Mouse (Mus musculus) liver, embryonic 12.5 days (tissue): ENCODE measurements around the gene Myo6. TPM values are rescaled to one million over a fixed set of nuclear protein-coding genes. Genes with fewer than 3 reads are reported as not detected.

ENCODE experiments used
- ATAC-seq: fragments of 200-750 bp; cut with Nextera tagmentation; 2 replicates; pipeline ENCODE4 v1.8.0; 2017; ENCODE audit warnings: moderate number of reproducible peaks, mild to moderate bottlenecking, moderate library complexity
- H3K27ac ChIP-seq: fragments of 300-500 bp; sonication (generic); 2 replicates; pipeline ENCODE4 v1.5.1; 2016; ENCODE audit warnings: mild to moderate bottlenecking
- H3K27me3 ChIP-seq: fragments of 300-500 bp; sonication (generic); replicated peaks from 2 replicates; pipeline ENCODE4 v1.6.1; 2016; ENCODE audit warnings: mild to moderate bottlenecking, moderate library complexity
- H3K36me3 ChIP-seq: fragments of 300-500 bp; sonication (generic); 2 replicates; pipeline ENCODE4 v1.6.1; 2016; ENCODE audit warnings: mild to moderate bottlenecking, moderate library complexity
- H3K4me1 ChIP-seq: fragments of 300-500 bp; sonication (generic); 2 replicates; pipeline ENCODE4 v1.6.1; 2016
- H3K4me2 ChIP-seq: fragments of 300-500 bp; sonication (generic); 2 replicates; pipeline ENCODE4 v1.6.1; 2016; ENCODE audit warnings: mild to moderate bottlenecking, moderate library complexity
- H3K4me3 ChIP-seq: fragments of 300-500 bp; sonication (generic); 2 replicates; pipeline ENCODE4 v1.5.1; 2016; ENCODE audit warnings: mild to moderate bottlenecking, moderate library complexity
- H3K9ac ChIP-seq: fragments of 300-500 bp; sonication (generic); 2 replicates; pipeline ENCODE4 v1.6.1; 2016; ENCODE audit warnings: mild to moderate bottlenecking, moderate library complexity
- H3K9me3 ChIP-seq: fragments of 300-500 bp; sonication (generic); replicated peaks from 2 replicates; pipeline ENCODE4 v1.6.1; 2016; ENCODE audit warnings: mild to moderate bottlenecking, moderate library complexity
- WGBS: fragments of 180-500 bp; shearing (Covaris S2); methylation state at CpG from one replicate; pipeline ENCODE4 v1.1.7; 2016; ENCODE audit not compliant: insufficient replicate concordance; 5-methylcytosine and 5-hydroxymethylcytosine counted together
- polyA plus RNA-seq: library from polyadenylated mRNA; unstranded; fragments of >200 nt; fragmentation: Nextera tagmentation; extraction: Ambion mirVana; gene quantifications from 2 replicates; pipeline ENCODE4 v1.2.1, GENCODE M21; 2016

Gene Myo6
- polyA plus RNA-seq, 1 experiment from 2014 or later: 4.8 TPM

GRCm38 (mm10) chr9:80185737-80186136 lies 20.9 kb downstream of the Myo6 start:
- Histone ChIP-seq H3K36me3 (no peaks in the 10 kb centered on the region), H3K4me2 (no peak overlapping the region), H3K27me3 (no peaks in the 10 kb centered on the region), H3K9ac (no peak overlapping the region), H3K4me3 (no peak overlapping the region), H3K9me3 (no peaks in the 10 kb centered on the region), H3K4me1 (no peaks in the 10 kb centered on the region), H3K27ac (no peak overlapping the region)
- no peak for ATAC-seq
- 44% methylated on average over 3 of the region's 3 CpGs for WGBS

GRCm38 (mm10) chr9:80186693-80187092 lies 21.9 kb downstream of the Myo6 start:
- Histone ChIP-seq H3K4me2 (no peak overlapping the region), H3K9ac (no peak overlapping the region), H3K36me3 (no peaks in the 10 kb centered on the region), H3K4me1 (no peaks in the 10 kb centered on the region), H3K9me3 (no peaks in the 10 kb centered on the region), H3K27me3 (no peaks in the 10 kb centered on the region), H3K4me3 (no peak overlapping the region), H3K27ac (no peak overlapping the region)
- ATAC-seq: no peak
- WGBS: 81% methylated on average over 8 of the region's 8 CpGs

GRCm38 (mm10) chr9:80188324-80188893 lies 23.6 kb downstream of the Myo6 start:
- ATAC-seq: no peak
- H3K9me3 ChIP-seq: no peaks in the 10 kb centered on the region
- H3K4me3 ChIP-seq: no peak overlapping the region
- H3K9ac ChIP-seq: no peak overlapping the region
- no peaks in the 10 kb centered on the region for H3K4me1 ChIP-seq
- H3K27me3 ChIP-seq: no peaks in the 10 kb centered on the region
- no peaks in the 10 kb centered on the region for H3K36me3 ChIP-seq
- no peak overlapping the region for H3K4me2 ChIP-seq
- no peak overlapping the region for H3K27ac ChIP-seq
- 52% methylated on average over 5 of the region's 5 CpGs for WGBS

GRCm38 (mm10) chr9:80191240-80191639 lies 26.4 kb downstream of the Myo6 start:
- H3K4me2 ChIP-seq: no peak overlapping the region
- ATAC-seq: no peak
- 75% methylated on average over 6 of the region's 6 CpGs for WGBS
- no peaks in the 10 kb centered on the region for H3K9me3 ChIP-seq
- H3K9ac ChIP-seq: no peak overlapping the region
- no peaks in the 10 kb centered on the region for H3K36me3 ChIP-seq
- H3K4me1 ChIP-seq: no peaks in the 10 kb centered on the region
- no peak overlapping the region for H3K27ac ChIP-seq
- H3K27me3 ChIP-seq: no peaks in the 10 kb centered on the region
- no peak overlapping the region for H3K4me3 ChIP-seq

- H3K4me2 ChIP-seq: no peak overlapping the region
- no peaks in the 10 kb centered on the region for H3K9me3 ChIP-seq
- H3K36me3 ChIP-seq: no peaks in the 10 kb centered on the region
- H3K4me1 ChIP-seq: no peaks in the 10 kb centered on the region
- H3K4me3 ChIP-seq: no peak overlapping the region
- no peak overlapping the region for H3K27ac ChIP-seq
- no peaks in the 10 kb centered on the region for H3K27me3 ChIP-seq
- no peak overlapping the region for H3K9ac ChIP-seq
- ATAC-seq: no peak
- 77% methylated on average over 10 of the region's 10 CpGs for WGBS
Observed at GRCm38 (mm10) chr9:80192324-80192723, 27.5 kb downstream of the Myo6 start.

GRCm38 (mm10) chr9:80194446-80194845 lies 29.6 kb downstream of the Myo6 start:
- Histone ChIP-seq H3K4me3 (no peak overlapping the region), H3K4me1 (no peaks in the 10 kb centered on the region), H3K36me3 (no peaks in the 10 kb centered on the region), H3K4me2 (no peak overlapping the region), H3K9ac (no peak overlapping the region), H3K27me3 (no peaks in the 10 kb centered on the region), H3K27ac (no peak overlapping the region), H3K9me3 (no peaks in the 10 kb centered on the region)
- ATAC-seq: no peak
- 63% methylated on average over 6 of the region's 6 CpGs for WGBS

- 67% methylated on average over 3 of the region's 3 CpGs for WGBS
- H3K27ac ChIP-seq: no peak overlapping the region
- no peaks in the 10 kb centered on the region for H3K36me3 ChIP-seq
- H3K27me3 ChIP-seq: no peaks in the 10 kb centered on the region
- ATAC-seq: no peak
- H3K4me2 ChIP-seq: no peak overlapping the region
- H3K4me1 ChIP-seq: no peaks in the 10 kb centered on the region
- H3K9ac ChIP-seq: no peak overlapping the region
- no peaks in the 10 kb centered on the region for H3K9me3 ChIP-seq
- no peak overlapping the region for H3K4me3 ChIP-seq
Observed at GRCm38 (mm10) chr9:80196161-80196560, 31.3 kb downstream of the Myo6 start.

- H3K27ac ChIP-seq: no peak overlapping the region
- H3K4me1 ChIP-seq: no peaks in the 10 kb centered on the region
- 73% methylated on average over 6 of the region's 6 CpGs for WGBS
- no peak overlapping the region for H3K4me2 ChIP-seq
- no peak overlapping the region for H3K9ac ChIP-seq
- no peak for ATAC-seq
- no peaks in the 10 kb centered on the region for H3K9me3 ChIP-seq
- H3K36me3 ChIP-seq: no peaks in the 10 kb centered on the region
- H3K27me3 ChIP-seq: no peaks in the 10 kb centered on the region
- no peak overlapping the region for H3K4me3 ChIP-seq
Observed at GRCm38 (mm10) chr9:80197233-80197632, 32.4 kb downstream of the Myo6 start.

GRCm38 (mm10) chr9:80200855-80201254 lies 36.0 kb downstream of the Myo6 start:
- H3K4me2 ChIP-seq: no peak overlapping the region
- H3K27me3 ChIP-seq: no peaks in the 10 kb centered on the region
- H3K9ac ChIP-seq: no peak overlapping the region
- H3K4me3 ChIP-seq: no peak overlapping the region
- no peak for ATAC-seq
- no peaks in the 10 kb centered on the region for H3K36me3 ChIP-seq
- H3K27ac ChIP-seq: no peak overlapping the region
- WGBS: 77% methylated on average over 6 of the region's 6 CpGs
- H3K4me1 ChIP-seq: no peaks in the 10 kb centered on the region
- no peaks in the 10 kb centered on the region for H3K9me3 ChIP-seq

- Histone ChIP-seq H3K27ac (no peak overlapping the region), H3K9me3 (no peaks in the 10 kb centered on the region), H3K27me3 (no peaks in the 10 kb centered on the region), H3K4me3 (no peak overlapping the region), H3K4me1 (no peaks in the 10 kb centered on the region), H3K36me3 (no peaks in the 10 kb centered on the region), H3K4me2 (no peak overlapping the region), H3K9ac (no peak overlapping the region)
- no peak for ATAC-seq
- 83% methylated on average over 14 of the region's 14 CpGs for WGBS
Observed at GRCm38 (mm10) chr9:80202374-80203060, 37.7 kb downstream of the Myo6 start.

- no peaks in the 10 kb centered on the region for H3K36me3 ChIP-seq
- ATAC-seq: no peak
- no peaks in the 10 kb centered on the region for H3K9me3 ChIP-seq
- WGBS: 72% methylated on average over 2 of the region's 2 CpGs
- H3K27ac ChIP-seq: no peak overlapping the region
- no peak overlapping the region for H3K4me3 ChIP-seq
- H3K4me1 ChIP-seq: no peaks in the 10 kb centered on the region
- H3K9ac ChIP-seq: no peak overlapping the region
- H3K27me3 ChIP-seq: no peaks in the 10 kb centered on the region
- H3K4me2 ChIP-seq: no peak overlapping the region
Observed at GRCm38 (mm10) chr9:80208681-80209080, 43.9 kb downstream of the Myo6 start.

GRCm38 (mm10) chr9:80209459-80209858 lies 44.6 kb downstream of the Myo6 start:
- no peaks in the 10 kb centered on the region for H3K27me3 ChIP-seq
- no peaks in the 10 kb centered on the region for H3K36me3 ChIP-seq
- 78% methylated on average over 10 of the region's 10 CpGs for WGBS
- no peak for ATAC-seq
- H3K9me3 ChIP-seq: no peaks in the 10 kb centered on the region
- H3K4me2 ChIP-seq: no peak overlapping the region
- H3K9ac ChIP-seq: no peak overlapping the region
- H3K27ac ChIP-seq: no peak overlapping the region; the same call in 1 of the 2 replicates
- H3K4me1 ChIP-seq: no peaks in the 10 kb centered on the region
- no peak overlapping the region for H3K4me3 ChIP-seq

GRCm38 (mm10) chr9:80210096-80210495 lies 45.3 kb downstream of the Myo6 start:
- Histone ChIP-seq H3K4me1 (no peaks in the 10 kb centered on the region), H3K4me2 (no peak overlapping the region), H3K9me3 (no peaks in the 10 kb centered on the region), H3K36me3 (no peaks in the 10 kb centered on the region), H3K9ac (no peak overlapping the region), H3K4me3 (no peak overlapping the region), H3K27me3 (no peaks in the 10 kb centered on the region), H3K27ac (no peak overlapping the region; the same call in 1 of the 2 replicates)
- ATAC-seq: no peak
- WGBS: 67% methylated on average over 12 of the region's 12 CpGs
